Mouse (Mus musculus) cerebellum, postnatal 10 days (tissue): Measurements from ENCODE around the gene Dok1.

Experiments
- DNase-seq, 2 experiments: peaks; one replicate each; pipeline ENCODE4 v3.0.0; 2021; ENCODE audit warnings: mixed read lengths in 2 of 2

Dok1 gene

DNA sequence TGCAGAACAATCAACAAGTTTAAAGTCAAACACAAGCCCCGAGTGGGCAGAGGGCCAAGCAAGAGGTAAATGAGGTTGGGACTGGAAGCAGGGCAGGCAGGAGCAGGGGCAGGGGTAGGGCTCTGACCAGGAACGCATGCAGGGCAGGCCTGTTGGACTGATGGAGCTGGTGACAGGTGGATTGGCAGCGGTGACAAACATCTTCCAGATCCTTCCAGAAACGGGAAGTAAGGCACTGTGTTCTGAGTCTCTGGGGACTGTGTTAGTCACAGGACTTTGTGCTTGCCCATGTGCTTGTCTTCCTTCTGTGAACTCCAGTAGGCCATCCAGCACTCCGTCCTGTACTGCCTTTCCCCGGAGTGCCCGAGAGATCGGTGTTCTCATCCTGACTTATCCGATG lies 11.5 kb upstream of the Dok1 start:
- DNase-seq: no peak

DNA sequence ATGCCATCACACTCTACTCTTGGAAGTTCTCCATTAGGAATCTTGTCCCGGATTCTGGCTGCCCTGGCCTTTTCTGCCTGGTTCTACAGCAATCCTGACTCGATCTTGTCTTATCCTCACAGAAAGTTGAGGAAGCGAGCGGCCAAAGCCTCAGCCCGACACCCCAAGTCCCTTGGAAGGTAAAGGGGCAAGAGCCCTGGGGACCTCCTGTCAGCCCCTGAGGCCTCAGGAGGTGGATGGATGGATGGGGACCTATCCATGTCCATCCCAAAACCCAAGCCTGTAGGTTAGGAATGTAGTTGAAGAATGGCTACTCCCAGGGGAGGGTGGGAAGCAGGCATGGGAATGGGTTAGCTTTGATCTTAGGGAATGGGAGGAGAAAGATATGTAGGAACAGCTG lies 10.7 kb upstream of the Dok1 start:
- DNase-seq: no peak

DNA sequence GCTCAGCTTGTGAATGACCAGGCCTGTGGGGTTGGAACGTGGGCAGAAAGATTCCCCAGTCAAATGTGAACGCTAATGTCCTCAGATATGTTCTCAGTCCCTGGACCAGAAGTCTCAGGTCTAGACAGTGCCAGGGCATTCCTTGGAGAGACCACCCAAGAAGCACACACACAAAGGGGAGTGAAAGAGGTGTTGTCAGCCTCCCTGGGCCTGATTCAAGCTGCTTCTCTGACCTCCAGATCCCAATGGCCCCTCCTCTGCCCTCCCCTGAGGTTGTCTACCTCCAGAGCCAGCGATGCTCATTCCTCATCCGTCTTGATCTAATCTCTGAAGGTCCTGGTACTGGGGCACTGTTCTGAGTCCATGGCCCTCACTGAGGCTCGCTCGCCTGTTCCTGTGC lies 10.3 kb upstream of the Dok1 start:
- DNase-seq: no peak

DNA sequence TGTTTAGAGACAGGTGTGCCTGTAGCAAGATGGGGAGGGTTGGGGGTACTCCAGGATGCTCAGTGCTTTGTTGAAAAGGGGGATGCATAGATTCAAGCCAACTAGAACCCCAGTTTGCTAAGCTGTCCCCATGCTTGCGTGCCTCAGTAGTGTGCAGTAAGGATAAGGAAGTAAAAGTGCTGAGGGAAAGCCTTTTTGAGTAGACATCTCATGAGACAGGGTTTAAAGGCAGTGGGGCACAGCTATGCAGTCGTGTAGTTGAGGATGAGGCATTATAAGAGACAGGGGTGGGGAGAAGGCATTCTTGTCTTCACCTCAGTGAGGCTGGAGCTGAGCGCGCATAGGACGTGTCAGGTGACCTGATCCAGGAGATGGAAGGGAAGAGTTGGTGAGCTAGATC lies 7.3 kb upstream of the Dok1 start:
- DNase-seq: no peak

DNA sequence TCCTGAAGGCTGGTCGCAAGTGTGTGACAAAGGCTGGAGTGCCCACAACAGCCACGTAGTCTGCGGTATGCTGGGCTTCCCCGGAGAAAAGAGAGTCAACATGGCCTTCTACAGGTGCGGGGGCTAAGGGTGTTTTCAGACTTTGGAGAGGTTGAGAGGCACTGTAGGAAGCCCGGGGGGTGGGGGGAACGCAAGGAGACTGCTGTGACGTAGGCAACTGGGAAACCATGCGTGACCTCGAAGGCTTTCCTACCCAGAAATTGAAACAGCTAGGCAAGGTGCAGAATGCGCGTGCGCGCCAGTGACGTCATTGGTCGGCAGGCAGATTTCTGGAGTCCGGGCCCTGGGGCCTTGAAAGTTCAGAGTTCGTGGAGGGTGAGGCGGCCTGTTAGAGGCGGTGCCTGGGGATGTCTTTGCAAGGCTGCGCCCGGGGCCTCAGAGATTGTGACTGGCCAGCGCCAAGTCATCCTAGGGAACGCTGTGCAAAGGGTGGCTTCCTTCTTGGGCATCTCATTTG lies 5.3 kb upstream of the Dok1 start:
- peak; percentile 91 to 93 for DNase-seq

DNA sequence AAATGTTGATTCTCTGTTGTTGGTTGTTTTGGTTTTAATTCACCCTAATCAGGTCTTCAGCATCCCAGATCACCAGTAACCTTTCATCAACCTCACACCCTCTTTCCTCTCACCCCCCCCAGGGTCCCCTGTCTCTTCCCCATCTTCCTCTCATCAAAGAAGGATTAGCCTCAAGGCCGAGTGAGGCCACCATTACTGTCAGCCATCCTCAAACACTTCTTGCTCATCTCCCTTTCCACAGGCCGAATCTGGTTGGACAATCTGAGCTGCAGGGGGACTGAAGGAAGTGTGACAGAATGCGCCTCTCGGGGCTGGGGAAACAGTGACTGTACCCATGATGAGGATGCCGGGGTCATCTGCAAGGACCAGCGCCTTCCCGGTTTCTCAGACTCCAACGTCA lies 3.9 kb upstream of the Dok1 start:
- no peak for DNase-seq

DNA sequence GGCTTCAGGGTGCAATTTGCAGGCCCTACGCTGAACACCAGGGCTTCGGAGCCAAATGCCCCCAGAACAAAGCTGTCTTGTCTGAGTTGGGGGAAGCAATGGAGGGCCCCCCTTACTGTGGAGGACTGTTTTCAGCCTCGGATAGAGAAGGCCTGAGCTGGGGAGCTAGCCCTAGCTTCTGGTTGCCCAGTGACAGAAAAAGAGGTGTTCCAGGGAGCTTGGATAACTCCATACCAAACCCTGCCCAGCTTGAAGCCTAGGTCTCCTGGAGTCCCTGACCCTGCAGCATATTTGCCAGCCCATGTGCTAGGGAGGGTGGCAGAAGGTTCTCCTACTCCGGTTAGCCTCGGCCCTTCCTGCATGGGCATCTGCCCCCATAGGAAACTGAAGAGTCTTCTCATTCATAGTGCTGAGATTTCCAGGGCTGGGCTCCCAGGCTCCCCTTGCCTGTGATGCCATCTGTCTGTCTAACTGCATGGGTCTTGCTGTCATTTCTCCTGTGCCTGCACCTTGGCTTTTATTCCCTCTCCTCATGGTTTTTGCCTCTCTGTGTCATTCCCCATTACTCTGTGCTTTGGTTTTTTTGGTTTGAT lies 1.3 kb upstream of the Dok1 start:
- no peak for DNase-seq

DNA sequence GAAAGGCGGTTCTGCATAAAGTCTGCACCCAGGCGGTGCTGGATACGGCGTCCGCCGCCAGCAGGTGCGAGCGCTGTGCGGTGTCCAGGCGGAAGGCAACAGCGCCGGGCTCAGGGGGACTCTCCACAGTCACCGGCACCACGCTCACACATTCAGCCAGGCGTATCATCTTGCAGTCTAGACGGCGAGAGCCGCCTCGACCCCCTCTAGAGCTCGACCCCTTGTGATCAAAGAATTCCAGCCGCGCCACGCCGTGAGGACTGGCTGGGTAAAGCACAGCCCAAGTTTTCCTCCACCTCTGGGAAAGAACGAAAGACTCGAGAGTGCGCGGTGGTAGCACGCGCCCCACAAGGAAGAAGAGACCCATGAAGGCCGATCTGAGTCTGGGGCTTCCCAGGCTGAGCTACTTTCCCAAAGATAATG lies 491 bp downstream of the Dok1 start:
- DNase-seq: peak; percentile 35 to 46

DNA sequence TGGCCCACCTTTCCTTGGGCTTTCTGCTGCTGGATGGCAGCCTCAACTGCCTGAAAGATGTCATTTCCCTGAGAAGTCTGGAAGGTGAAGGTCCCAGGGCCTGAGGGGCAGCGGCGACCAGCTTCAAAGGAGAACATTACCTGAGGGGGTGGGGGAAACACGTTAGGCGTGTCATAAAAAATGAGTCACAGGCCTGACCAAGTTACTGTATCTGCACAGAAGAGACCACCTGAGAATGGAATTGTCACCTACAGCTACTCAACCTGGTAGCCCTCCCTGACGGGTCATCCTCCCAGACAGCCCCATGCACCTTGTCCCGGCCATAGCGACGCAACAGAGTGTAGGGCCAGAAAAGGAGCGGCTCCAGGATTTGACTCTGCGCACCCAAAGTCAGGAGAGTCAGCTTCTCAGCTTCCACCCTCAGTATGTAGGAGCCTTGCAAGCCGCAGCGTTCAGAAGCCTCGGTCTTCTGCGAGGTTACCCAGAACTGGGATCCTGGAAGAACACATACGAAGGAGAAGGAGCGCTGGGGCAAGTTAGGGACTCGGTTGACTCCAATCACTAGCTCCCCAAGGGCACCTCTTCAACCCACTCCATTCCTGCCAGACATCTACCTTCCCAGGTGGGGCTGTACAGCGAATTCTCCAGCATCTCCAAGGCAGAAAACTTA lies 1.2 kb downstream of the Dok1 start:
- DNase-seq: no peak

DNA sequence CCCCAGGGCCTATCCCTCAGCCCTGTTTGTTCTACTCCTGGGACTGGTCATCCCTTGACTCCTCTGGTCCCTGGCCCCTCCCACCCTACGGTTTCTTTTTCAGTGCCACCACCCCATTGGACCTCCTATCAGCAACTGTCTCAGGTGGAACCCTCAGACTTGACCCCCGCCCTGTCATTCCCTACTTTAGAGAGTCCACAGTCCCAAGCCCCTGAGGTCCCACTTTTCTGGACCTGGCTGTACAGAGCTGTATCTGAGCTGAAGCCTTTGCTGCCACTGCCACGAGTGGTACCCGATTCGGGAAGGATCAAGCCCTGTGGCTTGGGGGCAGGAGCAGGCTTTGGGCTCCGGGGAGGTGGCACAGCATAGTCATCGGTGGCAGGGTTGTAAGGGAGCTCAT lies 2.2 kb downstream of the Dok1 start:
- no peak for DNase-seq

DNA sequence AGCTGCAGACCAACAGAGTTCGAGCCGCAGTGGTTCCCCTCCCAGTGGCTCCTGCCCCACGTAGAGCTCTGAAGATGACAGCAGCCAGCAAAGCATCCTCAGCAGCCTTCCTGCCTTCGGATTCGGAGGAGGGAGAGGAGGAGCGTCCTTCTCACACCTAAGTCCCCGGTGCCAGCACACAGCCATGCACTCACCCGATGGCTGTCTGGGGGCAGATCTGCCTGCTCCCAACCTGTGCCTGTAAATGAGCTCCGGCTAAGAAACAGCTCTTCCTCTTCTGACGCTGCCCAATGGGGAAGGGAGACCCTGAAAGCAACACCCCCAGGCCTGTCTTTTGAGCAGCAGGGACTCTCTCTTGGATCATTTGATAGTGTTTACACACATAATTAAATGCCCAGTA lies 3.5 kb downstream of the Dok1 start:
- DNase-seq: no peak

DNA sequence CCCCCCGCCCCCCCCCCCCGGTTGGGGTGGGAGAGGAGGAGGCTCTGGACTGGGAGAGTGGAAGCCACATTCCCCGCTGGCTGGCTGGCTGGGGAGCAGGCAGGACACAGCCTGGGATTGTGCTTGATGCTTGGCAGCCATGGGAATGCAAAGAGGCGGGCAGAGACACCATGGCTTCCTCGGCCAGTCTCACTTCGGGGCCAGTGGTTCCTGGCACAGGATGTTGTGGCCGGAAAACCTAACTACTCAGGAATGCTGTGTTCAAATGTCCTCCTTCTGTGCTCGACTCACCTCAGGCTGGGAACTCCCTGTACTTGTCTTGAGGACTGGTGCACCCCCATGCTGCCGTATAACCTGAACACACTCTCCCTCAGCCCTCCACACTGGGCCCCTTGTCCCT lies 5.6 kb downstream of the Dok1 start:
- no peak for DNase-seq

DNA sequence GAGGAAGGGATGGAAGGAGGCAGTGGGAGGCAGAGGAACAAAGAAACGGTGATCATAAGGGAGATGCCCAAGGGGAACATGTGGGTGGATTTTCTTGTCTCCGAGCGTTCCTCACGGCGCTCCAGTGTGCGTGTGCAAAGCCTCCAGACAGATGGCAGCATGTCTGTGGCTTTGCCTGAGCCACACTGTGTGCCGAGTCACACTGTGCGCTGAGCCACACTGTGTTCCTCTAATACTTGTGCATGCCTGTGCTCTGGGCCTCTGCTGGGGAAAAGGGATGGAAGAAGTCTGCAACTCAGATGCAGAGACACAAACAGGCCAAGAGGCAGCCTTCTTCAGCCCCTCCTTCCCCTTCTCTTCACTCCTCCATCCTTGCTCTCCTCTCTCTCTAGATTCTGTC lies 6.0 kb downstream of the Dok1 start:
- no peak for DNase-seq

DNA sequence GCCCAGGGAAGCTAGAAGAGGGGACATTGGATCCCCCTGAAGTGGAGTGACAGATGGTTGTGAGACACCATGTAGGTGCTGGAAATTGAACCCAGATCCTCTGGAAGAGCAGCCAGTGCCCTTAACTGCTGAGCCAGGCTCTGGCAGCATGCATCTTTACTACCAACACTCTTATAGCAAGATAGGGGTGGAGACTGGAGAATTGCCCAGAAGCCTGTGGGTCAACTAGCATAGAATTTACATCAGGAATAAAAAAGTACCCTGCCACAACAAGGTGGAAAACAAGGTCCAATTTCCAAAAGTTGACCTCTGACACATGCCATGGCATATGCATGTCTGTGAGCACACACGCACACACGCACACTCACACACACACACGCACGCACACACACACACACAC lies 8.1 kb downstream of the Dok1 start:
- no peak for DNase-seq

DNA sequence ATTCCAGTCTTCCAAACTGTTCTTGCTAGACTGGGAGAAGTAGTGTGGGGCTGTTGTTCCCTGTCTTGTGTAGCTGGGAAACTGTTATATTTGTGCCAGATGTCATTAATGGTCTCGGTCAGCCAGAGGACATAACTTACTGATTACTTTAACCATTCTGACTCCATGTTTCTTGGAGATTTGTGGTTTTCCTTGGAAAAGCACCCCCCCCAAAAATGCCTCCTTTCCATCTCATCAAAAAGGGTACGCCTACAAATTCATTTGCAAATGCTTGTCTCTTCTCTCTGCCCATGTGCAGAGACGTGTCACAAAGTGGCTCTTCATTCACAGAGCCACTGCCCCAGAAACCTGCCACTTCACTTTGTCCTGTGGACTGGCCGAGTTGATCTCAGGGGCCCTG lies 8.8 kb downstream of the Dok1 start:
- no peak for DNase-seq

DNA sequence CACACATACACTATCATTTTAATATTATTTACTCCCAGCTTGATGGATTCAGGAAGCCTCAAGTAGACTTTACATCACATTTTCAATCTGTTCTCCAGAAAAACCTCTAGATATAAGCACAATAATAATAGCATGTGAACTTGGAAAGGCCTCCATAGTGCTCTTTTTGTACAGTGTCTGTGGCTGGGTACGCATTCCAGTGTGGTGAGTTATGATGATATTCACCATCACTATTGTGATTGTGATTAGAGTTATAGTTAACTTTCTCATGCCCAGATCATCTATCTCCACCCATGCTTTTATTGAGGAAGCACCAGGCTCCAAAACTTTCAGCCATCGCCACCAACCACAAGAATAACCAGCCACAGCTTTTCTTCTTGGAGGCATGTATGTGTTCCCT lies 9.5 kb downstream of the Dok1 start:
- DNase-seq: no peak

DNA sequence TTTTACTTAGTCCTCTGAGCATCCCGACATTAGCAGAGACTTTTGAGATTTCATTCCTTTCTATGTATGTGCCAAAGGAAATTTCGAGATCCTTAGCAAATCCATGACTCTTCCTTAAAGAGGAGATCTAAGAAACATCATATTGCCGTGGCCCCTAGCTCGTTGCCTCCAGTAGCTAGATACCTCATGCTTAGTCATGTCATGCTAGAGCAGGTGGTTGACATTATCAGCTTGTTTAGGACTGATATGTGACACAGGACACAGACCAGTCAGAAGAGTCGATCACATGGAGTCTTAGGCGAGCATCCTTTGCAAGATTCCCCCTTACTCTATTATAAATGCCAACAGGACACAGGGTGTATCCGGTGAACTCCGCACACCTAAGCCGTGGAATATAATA lies 10.3 kb downstream of the Dok1 start:
- no peak for DNase-seq

DNA sequence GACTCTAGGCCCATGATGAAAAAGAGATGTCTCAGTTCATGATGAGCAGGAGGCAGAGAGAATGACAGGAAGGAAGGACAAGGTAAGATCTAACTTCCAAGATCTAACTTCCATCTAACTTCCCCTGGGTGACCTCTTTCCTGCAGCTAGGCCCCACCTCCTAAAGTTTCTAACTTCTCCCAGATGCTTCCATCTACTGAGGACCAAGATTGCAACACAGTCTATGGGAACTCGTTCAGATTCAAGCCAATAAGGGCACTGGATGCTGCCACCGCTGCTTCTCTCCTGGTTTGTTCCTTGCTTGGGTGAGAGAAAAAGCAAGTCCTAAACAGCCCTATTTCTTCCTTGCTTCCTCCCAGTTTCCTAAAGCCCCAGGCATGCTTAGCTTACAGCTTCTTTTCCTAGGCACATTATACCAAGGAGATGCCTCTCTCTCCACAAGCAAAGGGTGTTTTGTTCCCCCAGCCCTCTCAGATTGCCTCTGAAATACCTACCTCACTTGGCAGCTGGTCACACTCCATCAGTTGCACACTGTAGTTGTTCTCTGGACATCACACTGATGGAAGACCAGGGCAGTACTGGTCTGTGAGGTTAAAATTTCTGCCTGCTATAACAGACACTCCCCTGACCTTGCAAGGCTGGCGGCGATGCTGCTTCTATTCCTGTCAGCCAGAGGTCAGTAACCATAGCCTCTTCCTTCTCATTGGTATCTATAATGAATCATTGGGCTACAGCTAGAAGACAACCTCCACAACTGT lies 12.3 kb downstream of the Dok1 start:
- DNase-seq: no peak

DNA sequence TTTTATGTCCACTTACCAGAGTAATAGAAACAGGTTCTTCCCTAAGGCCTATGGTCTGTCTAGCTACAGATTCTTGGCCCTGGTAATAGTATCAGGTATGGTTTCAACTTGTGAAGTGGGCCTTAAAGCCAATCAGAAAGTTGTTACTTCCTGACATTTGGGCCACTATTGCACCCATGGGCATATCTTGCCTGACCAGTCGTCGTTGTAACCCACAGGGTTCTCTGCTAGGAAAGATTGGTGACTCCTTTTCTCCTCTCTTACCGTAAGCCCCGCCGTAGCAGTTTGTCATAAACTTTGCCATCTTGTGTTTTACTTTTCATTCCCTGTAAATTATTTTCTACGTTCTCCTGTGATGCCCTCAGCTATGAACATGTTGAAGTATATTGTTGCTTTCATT lies 13.2 kb downstream of the Dok1 start:
- DNase-seq: no peak

DNA sequence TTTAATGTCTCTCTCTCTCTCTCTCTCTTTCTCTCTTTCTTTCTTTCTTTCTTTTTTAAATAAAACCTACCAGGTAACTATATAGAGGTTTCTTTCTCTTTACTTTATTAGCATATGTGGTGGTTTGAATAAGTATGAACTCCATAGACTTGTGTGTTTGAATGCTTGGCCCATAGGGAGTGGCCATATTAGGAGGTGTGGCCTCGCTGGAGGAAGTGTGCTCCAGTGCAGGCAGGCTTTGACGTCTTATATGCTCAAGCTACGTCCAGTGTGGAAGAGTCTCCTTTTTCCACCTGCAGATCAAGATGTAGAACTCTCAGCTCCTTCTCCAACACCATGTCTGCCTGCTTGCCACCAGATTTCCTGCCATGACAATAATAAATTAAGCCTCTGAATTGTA lies 14.2 kb downstream of the Dok1 start:
- DNase-seq: no peak

DNA sequence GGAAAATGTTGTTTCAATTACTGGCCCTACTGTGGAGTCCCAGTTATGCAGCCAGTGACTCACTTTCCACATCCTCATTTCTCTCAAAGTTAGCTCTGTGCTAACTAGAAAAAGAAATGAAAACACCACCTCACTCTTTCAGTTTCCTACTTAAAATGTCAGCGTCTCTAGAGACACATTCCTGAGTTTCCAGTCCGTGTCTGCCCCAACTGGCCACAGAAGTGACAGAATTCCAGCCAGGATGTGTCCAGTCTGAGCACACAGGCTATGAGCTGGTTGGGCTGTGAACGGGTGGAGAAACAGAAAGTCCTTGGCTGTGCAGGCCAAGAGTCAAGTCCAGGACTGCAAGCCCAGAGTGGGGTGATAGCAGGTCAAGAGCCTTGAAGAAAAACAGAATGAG lies 16.1 kb downstream of the Dok1 start:
- no peak for DNase-seq

DNA sequence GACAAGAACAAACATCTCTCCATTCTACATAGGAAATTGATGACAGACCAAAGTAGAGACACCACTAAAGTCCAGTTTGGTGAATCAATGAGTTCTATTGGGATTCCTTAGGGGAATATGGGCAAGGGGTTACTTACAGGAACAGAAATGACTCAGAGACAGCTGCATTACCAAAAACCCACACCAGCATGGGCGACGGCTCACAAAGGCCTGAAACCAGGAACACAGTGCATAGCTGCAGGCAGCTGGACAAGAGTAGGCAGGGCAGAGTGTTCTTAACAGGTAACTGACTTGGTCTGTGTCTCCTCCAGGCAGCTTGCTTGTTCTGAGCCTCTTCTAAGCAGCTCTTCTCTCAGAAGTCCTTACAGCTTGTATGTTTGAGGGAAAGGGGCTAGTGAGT lies 17.5 kb downstream of the Dok1 start:
- DNase-seq: no peak

DNA sequence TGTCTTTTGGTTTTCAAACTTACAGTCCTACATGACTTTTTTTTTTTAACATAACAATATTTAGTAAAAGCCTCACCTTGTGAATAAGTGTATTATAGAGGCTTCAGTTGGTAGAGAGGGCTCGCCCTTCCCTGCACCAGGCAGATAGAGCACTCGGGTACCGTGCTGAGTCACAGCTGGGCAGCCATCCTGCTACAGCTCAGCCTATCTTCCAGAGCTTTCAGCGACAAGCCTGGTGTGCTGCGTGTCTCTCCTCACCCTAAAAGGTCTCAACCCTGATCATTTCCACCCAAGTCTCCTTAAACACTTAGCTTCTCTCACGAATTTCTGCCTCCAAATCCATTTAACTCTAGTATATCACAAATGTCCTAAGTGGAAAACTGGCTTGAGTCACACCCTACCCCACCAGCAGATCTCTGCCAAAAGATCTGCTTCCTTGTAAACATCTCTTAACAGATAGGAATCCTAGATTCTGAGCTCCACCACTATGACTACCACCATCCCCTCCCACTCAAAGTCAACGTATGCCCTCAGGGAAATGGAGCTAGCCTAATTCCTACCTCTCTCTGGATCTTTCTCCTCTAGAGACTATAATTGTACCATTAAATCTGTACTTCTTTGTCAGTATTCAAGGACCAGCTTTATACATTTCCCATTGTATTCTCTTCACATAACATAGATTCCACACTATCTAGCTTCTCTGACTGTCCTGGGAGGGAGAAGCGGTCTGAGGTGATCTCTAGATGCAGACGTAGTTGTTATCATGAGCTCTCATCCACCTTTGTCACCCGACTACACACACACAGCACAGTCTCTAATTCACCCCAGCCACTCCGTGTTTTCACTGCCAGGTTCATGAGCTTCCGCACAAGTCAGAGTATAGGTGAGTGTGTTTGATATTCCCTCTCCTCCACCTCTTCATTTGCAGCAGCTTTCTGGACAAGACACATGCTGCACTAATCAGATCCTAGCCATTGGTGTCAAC lies 18.5 kb downstream of the Dok1 start:
- DNase-seq: no peak
